Mouse (Mus musculus) limb, embryonic 13.5 days (tissue): ENCODE measurements at regions not wholly inside any gene's neighbourhood (a gene's known extent, or its start where the extent isn't known, plus 50 kb on each side); places are given as distances from the start of the nearest gene placed in this dataset.

Source experiments
- ATAC-seq: fragments of 200-750 bp; cut with Nextera tagmentation; 2 replicates; pipeline ENCODE4 v1.8.0; 2017; ENCODE audit warnings: low read depth, moderate number of reproducible peaks, moderate TSS enrichment; ENCODE audit not compliant: low FRiP score
- H3K27ac ChIP-seq: fragments of 300-500 bp; sonication (generic); 2 replicates; pipeline ENCODE4 v1.5.1; 2015; ENCODE audit warnings: inconsistent platforms, mild to moderate bottlenecking, moderate library complexity
- H3K27me3 ChIP-seq: fragments of 300-500 bp; sonication (generic); 2 replicates; pipeline ENCODE4 v1.6.1; 2015; ENCODE audit warnings: mild to moderate bottlenecking, inconsistent platforms
- H3K36me3 ChIP-seq: fragments of 300-500 bp; sonication (generic); 2 replicates; pipeline ENCODE4 v1.6.1; 2015; ENCODE audit warnings: inconsistent platforms, mild to moderate bottlenecking, moderate library complexity
- H3K4me1 ChIP-seq: fragments of 300-500 bp; sonication (generic); 2 replicates; pipeline ENCODE4 v1.6.1; 2015; ENCODE audit warnings: inconsistent platforms
- H3K4me2 ChIP-seq: fragments of 300-500 bp; sonication (generic); replicated peaks from 2 replicates; pipeline ENCODE4 v1.6.1; 2015; ENCODE audit warnings: inconsistent platforms, mild to moderate bottlenecking, moderate library complexity
- H3K4me3 ChIP-seq: fragments of 300-500 bp; sonication (generic); 2 replicates; pipeline ENCODE4 v1.5.1; 2015; ENCODE audit warnings: moderate library complexity, mild to moderate bottlenecking, inconsistent platforms
- H3K9ac ChIP-seq: fragments of 300-500 bp; sonication (generic); 2 replicates; pipeline ENCODE4 v1.6.1; 2015; ENCODE audit warnings: mild to moderate bottlenecking, inconsistent platforms
- H3K9me3 ChIP-seq: fragments of 300-500 bp; sonication (generic); 2 replicates; pipeline ENCODE4 v1.6.1; 2016; ENCODE audit warnings: inconsistent platforms
- WGBS: fragments of 180-500 bp; shearing (Covaris S2); methylation state at CpG from one replicate; pipeline ENCODE4 v1.1.7; 2015; 5-methylcytosine and 5-hydroxymethylcytosine counted together

GRCm38 (mm10) chr19:56115552-56116284 lies 171.2 kb upstream of the Habp2 start:
- H3K4me1 ChIP-seq = peaks cover 31% of the 10 kb centered on the region
- peak overlapping the region; percentile 23 for H3K4me2 ChIP-seq
- H3K36me3 ChIP-seq = no peaks in the 10 kb centered on the region
- 11% methylated on average over 11 of the region's 15 CpGs for WGBS
- H3K9ac ChIP-seq = no peak overlapping the region; the same call in 1 of the 2 replicates
- ATAC-seq = peak; percentile 45; the same call in 1 of the 2 replicates
- no peak overlapping the region for H3K4me3 ChIP-seq
- H3K9me3 ChIP-seq = peaks cover 10% of the 10 kb centered on the region
- H3K27me3 ChIP-seq = 0 out of 2 replicates have a peak, but pooled peaks cover 8% of the 10 kb centered on the region
- H3K27ac ChIP-seq = peak overlapping the region; percentile 72

DNA sequence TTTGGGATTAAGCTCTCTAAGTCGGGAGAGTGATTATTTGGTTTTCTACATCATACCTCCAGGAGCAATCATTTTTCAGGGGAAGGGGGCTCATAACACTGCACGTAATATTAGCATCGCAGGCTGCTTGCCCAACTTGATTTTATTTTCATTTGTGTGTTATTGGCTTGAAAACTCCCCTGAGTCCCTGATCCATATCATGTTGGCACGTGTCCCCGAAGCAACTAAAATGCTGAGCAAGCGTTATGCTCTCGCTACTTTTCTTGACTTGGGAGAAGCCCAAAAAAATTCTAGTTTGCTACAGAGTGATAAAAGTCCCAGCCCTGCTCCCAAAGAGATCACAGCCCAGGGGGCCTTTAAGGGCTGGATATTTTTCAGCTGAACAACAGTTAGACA lies 170.7 kb upstream of the Habp2 start:
- peak overlapping the region; percentile 23 for H3K4me2 ChIP-seq
- H3K36me3 ChIP-seq = no peaks in the 10 kb centered on the region
- H3K9me3 ChIP-seq = peaks cover 12% of the 10 kb centered on the region
- 0 out of 2 replicates have a peak, but pooled peaks cover 8% of the 10 kb centered on the region for H3K27me3 ChIP-seq
- no peak overlapping the region for H3K4me3 ChIP-seq
- ATAC-seq = peak; percentile 82
- H3K27ac ChIP-seq = peak overlapping the region; percentile 74; the same call in 1 of the 2 replicates
- H3K9ac ChIP-seq = no peak overlapping the region
- peaks cover 28% of the 10 kb centered on the region for H3K4me1 ChIP-seq
- WGBS = 23% methylated on average over 7 of the region's 7 CpGs

DNA sequence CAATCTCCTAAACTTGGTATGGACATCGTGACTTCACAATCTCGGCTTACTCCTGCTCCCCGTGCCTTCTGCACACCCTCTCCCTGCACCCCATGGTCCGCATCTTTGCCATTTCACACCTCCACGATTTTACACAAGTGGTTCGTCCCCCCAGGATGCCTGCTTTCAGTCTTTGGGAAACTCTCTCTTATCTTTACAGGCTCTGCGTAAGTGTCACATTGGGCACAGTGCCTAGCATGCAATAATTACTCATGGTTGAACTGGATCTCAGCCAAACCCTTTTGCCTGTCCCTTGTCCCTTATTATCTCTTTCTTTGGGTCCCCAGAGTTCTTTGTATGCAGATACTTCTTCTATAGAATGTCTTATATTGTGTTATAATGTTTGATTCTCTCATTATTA lies 166.2 kb upstream of the Habp2 start:
- no peaks in the 10 kb centered on the region for H3K36me3 ChIP-seq
- H3K9me3 ChIP-seq = peaks cover 12% of the 10 kb centered on the region
- H3K4me2 ChIP-seq = no peak overlapping the region
- peaks cover 17% of the 10 kb centered on the region; the same call in 1 of the 2 replicates for H3K27me3 ChIP-seq
- no peak for ATAC-seq
- no peak overlapping the region for H3K9ac ChIP-seq
- peaks cover 10% of the 10 kb centered on the region for H3K4me1 ChIP-seq
- H3K27ac ChIP-seq = no peak overlapping the region
- WGBS = 87% methylated on average over 7 of the region's 7 CpGs
- no peak overlapping the region for H3K4me3 ChIP-seq

GRCm38 (mm10) chr19:56122186-56122585 lies 164.8 kb upstream of the Habp2 start:
- H3K4me3 ChIP-seq = no peak overlapping the region
- peak overlapping the region; percentile 33; the same call in 1 of the 2 replicates for H3K27ac ChIP-seq
- H3K9ac ChIP-seq = no peak overlapping the region
- 86% methylated on average over 5 of the region's 5 CpGs for WGBS
- peaks cover 12% of the 10 kb centered on the region for H3K9me3 ChIP-seq
- no peak for ATAC-seq
- no peak overlapping the region for H3K4me2 ChIP-seq
- H3K4me1 ChIP-seq = no peaks in the 10 kb centered on the region
- no peaks in the 10 kb centered on the region for H3K36me3 ChIP-seq
- peaks cover 17% of the 10 kb centered on the region; the same call in 1 of the 2 replicates for H3K27me3 ChIP-seq

GRCm38 (mm10) chr19:56131556-56131955 lies 155.4 kb upstream of the Habp2 start:
- Histone ChIP-seq H3K9me3 (no peaks in the 10 kb centered on the region), H3K4me2 (peak overlapping the region; percentile 23; the same call in 1 of the 2 replicates), H3K4me1 (peaks cover 55% of the 10 kb centered on the region), H3K27me3 (peaks cover 37% of the 10 kb centered on the region), H3K36me3 (no peaks in the 10 kb centered on the region), H3K4me3 (no peak overlapping the region), H3K27ac (no peak overlapping the region), H3K9ac (no peak overlapping the region)
- ATAC-seq = no peak
- WGBS = 50% methylated on average over 5 of the region's 5 CpGs

DNA sequence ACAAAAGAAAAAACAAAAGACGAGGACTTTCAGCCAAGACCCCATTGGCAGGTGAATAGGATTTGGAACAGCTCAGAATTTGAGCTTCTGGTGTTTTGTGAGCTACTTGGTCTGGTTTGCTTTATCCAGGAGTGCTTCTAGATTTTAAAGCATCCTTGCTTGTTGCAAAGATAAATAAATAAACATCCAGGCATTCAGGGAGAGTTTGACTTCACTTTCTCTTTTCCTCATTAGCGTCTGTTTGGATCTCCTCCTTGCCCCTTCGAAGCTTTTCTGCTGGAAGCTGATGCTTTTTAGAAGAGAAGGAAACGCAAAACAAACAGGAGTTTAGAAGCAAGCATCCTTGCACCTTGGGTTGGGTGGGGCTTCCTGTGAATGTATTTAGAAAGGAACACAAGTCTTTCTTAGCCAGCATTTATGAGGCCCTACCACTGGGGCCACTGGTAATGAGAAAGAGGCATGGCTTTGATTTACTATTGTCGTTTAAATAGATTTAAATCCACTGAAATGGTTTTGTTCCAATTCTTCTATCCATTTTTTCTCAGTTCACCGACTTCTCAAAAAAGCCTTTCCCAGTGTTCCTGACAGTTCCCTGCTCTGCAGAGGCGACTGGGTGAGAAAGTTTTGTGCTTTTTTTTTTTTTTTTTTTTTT lies 153.9 kb upstream of the Habp2 start:
- peak overlapping the region; percentile 44 for H3K4me2 ChIP-seq
- H3K9me3 ChIP-seq = no peaks in the 10 kb centered on the region
- no peaks in the 10 kb centered on the region for H3K36me3 ChIP-seq
- 12% methylated on average over 7 of the region's 7 CpGs for WGBS
- peaks cover 34% of the 10 kb centered on the region for H3K27me3 ChIP-seq
- H3K9ac ChIP-seq = no peak overlapping the region
- no peak overlapping the region for H3K4me3 ChIP-seq
- peaks cover 55% of the 10 kb centered on the region for H3K4me1 ChIP-seq
- ATAC-seq = no peak
- H3K27ac ChIP-seq = no peak overlapping the region

GRCm38 (mm10) chr19:56133565-56133964 lies 153.4 kb upstream of the Habp2 start:
- no peak overlapping the region for H3K9ac ChIP-seq
- peaks cover 31% of the 10 kb centered on the region for H3K27me3 ChIP-seq
- no peaks in the 10 kb centered on the region for H3K9me3 ChIP-seq
- no peak overlapping the region for H3K27ac ChIP-seq
- peak overlapping the region; percentile 44 for H3K4me2 ChIP-seq
- H3K4me3 ChIP-seq = no peak overlapping the region
- ATAC-seq = no peak
- no peaks in the 10 kb centered on the region for H3K36me3 ChIP-seq
- 3% methylated on average over 5 of the region's 5 CpGs for WGBS
- peaks cover 55% of the 10 kb centered on the region for H3K4me1 ChIP-seq

GRCm38 (mm10) chr19:56134081-56134818 lies 152.7 kb upstream of the Habp2 start:
- Histone ChIP-seq H3K4me2 (peak overlapping the region; percentile 44), H3K9ac (peak overlapping the region; percentile 25; the same call in 1 of the 2 replicates)
- 15% methylated on average over 17 of the region's 17 CpGs for WGBS

GRCm38 (mm10) chr19:56135306-56135928 lies 151.5 kb upstream of the Habp2 start:
- Histone ChIP-seq H3K4me1 (peaks cover 55% of the 10 kb centered on the region), H3K4me3 (no peak overlapping the region), H3K27me3 (peaks cover 20% of the 10 kb centered on the region), H3K4me2 (no peak overlapping the region), H3K27ac (no peak overlapping the region), H3K9ac (no peak overlapping the region), H3K36me3 (no peaks in the 10 kb centered on the region), H3K9me3 (no peaks in the 10 kb centered on the region; the same call in 1 of the 2 replicates)
- peak; percentile 58; the same call in 1 of the 2 replicates for ATAC-seq
- 77% methylated on average over 7 of the region's 7 CpGs for WGBS

More at GRCm38 (mm10) chr19:56134081-56134818, 152.7 kb upstream of the Habp2 start:
- peaks cover 30% of the 10 kb centered on the region for H3K27me3 ChIP-seq
- H3K27ac ChIP-seq = peak overlapping the region; percentile 6; the same call in 1 of the 2 replicates
- no peak overlapping the region for H3K4me3 ChIP-seq
- no peaks in the 10 kb centered on the region for H3K36me3 ChIP-seq
- ATAC-seq = peak; percentile 88
- no peaks in the 10 kb centered on the region for H3K9me3 ChIP-seq
- peaks cover 55% of the 10 kb centered on the region for H3K4me1 ChIP-seq

GRCm38 (mm10) chr19:56140540-56140939 lies 146.4 kb upstream of the Habp2 start:
- no peaks in the 10 kb centered on the region for H3K36me3 ChIP-seq
- WGBS = 76% methylated on average over 2 of the region's 2 CpGs
- ATAC-seq = no peak
- no peak overlapping the region for H3K9ac ChIP-seq
- no peak overlapping the region for H3K4me3 ChIP-seq
- H3K27me3 ChIP-seq = peaks cover 15% of the 10 kb centered on the region
- no peak overlapping the region for H3K27ac ChIP-seq
- peaks cover 7% of the 10 kb centered on the region; the same call in 1 of the 2 replicates for H3K4me1 ChIP-seq
- H3K9me3 ChIP-seq = peaks cover 15% of the 10 kb centered on the region
- H3K4me2 ChIP-seq = no peak overlapping the region

DNA sequence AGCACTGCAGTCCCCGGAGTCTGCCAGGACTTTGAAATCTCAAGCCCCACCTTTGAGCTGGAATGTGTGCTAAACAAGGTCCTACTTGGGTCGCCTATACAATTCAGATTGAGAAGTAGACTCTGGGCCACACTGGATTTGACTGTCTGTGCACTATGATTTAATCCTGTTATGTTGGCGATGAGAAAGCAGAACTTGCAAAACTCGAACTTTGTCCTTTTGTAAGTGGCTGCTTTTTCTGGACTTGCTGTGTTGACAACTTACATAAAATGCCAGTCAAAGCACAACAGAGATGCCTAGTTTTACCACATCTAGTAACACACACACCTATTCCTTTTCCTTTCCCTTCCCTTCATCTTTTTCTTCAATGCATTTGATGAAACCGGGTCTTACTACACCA lies 142.7 kb upstream of the Habp2 start:
- H3K4me1 ChIP-seq = no peaks in the 10 kb centered on the region
- ATAC-seq = no peak

More for the DNA sequence above, 142.7 kb upstream of the Habp2 start:
- Histone ChIP-seq H3K9me3 (peaks cover 15% of the 10 kb centered on the region), H3K9ac (no peak overlapping the region), H3K27me3 (0 out of 2 replicates have a peak, but pooled peaks cover under 1% of the 10 kb centered on the region), H3K4me3 (no peak overlapping the region), H3K4me2 (no peak overlapping the region), H3K27ac (no peak overlapping the region), H3K36me3 (no peaks in the 10 kb centered on the region)
- WGBS = 86% methylated on average over 5 of the region's 5 CpGs
